Mouse (Mus musculus): ENCODE data around the gene Dip2b.

GRCm38 (mm10) chr15:100111891-100112290, 73.4 kb downstream of the Dip2b start:
- TF ChIP-seq CTCF (conservative IDR thresholded peaks at IDR 0.05; ENCODE audit: low read length): no peak
- no peak for TF ChIP-seq NANOG (IDR thresholded peaks at IDR 0.05; ENCODE audit: borderline replicate concordance, low read length)

All from E14TG2a.4 (cell line).